Mouse (Mus musculus): Measurements from ENCODE around the gene Spag5.

Gene Spag5

DNA sequence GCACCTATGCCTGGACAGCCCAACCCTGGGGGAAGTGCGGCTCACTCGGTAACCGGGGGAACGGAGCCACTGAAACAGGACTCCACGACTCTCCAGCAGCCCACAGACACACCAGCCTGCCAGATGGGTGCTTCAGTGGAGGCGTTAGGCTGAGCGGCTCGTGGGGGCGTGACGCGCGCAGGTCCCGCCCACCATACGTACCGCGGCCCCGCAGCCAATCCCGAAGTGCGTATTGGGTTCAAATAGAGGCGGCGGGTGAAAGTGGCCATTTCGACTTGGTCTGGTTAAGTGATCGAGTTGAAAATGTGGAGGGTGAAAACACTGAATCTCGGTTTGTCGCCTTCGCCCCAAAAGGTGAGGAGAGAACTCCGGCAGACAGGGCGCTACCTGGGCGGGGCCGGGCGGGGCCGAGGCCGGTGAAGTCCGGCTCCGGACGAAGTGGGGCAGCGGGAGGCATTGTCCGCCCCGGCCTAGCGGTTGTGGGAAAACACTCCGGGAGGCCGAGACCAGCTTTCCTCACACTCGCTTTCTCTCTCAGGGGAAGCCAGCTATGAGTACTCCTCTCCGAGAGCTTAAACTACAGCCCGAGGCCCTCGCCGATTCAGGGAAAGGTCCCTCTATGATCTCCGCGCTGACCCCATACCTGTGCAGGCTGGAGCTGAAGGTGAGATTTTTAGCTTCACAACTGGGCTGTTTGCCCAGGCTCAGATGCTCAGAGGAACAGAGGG is at the start of gene Spag5:
Spag5 (plus strand) TSS at position 173 of the 728 bp plus-strand sequence.
- peak; percentile 90 to 91 for DNase-seq

DNA sequence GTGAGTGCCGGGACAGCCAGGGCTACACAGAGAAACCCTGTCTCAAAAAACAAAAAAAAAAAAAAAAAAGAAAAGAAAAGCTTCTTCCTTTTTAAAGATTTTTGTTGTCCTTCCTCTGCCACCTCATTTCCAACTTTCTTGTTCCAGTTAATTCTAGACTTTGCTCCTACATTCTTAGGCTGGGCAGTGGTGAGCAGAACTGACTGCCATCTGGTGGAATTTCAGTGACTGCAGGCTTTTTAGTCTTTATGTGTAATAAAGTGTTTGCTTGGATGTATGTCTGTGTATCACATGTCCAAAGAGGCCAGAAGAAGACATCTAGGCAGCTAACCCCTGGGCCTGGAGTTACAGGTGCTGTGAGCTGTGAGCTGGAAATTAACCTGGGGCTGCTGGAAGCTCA is 44.7 kb upstream of the Spag5 start:
- DNase-seq, result no peak

- no peak for DNase-seq
Observed at GRCm38 (mm10) chr11:78260489-78261258, 40.7 kb upstream of the Spag5 start.

- DNase-seq, result peak; percentile 96
Observed at GRCm38 (mm10) chr11:78261380-78262352, 39.7 kb upstream of the Spag5 start, which contains the start of gene 2610507B11Rik. Gene 2610507B11Rik (plus strand): TSS chr11:78261752.

DNA sequence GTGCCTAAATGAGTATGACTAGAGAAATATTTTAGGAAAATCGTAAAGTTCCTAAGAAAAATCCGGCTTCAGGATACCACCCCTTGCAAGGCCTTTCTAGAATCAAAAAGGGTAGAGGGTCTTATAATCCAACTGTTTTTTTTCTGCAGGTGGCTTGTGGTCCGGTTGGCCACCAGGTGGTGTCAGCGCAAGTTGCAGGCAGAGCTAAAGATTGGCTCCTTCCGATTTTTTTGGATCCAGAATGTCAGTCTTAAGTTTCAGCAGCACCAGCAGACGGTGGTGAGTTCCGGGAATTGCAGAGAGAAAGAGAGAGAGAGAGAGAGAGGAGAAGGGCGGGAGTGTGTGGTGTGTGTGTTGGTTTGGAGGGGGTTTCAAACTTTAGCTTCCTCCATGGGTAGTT is 38.8 kb upstream of the Spag5 start:
- DNase-seq, result peak; percentile 67 to 73

GRCm38 (mm10) chr11:78265571-78265970 is 35.8 kb upstream of the Spag5 start:
- no peak for DNase-seq

DNA sequence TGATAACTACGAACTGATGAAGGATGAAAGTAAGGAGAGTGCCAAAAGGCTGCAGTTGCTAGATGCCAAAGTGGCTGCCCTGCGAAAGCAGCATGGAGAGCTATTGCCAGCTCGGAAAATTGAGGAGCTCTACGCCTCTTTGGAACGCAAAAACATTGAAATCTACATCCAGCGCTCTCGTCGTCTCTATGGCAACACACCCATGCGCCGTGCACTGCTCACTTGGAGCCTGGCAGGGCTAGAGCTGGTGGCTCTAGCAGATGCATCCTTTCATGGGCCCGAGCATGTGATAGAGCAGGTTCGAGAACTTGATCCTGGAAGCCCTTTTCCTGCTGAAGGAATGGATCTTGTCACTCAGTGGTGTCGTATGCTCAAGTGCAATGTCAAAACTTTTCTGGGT is 29.3 kb upstream of the Spag5 start:
- no peak for DNase-seq

- DNase-seq, result no peak
Observed at GRCm38 (mm10) chr11:78275596-78275995, 25.7 kb upstream of the Spag5 start.

GRCm38 (mm10) chr11:78276169-78276568 is 25.2 kb upstream of the Spag5 start:
- peak in 1 of 2 experiments; percentile 20 for DNase-seq

DNA sequence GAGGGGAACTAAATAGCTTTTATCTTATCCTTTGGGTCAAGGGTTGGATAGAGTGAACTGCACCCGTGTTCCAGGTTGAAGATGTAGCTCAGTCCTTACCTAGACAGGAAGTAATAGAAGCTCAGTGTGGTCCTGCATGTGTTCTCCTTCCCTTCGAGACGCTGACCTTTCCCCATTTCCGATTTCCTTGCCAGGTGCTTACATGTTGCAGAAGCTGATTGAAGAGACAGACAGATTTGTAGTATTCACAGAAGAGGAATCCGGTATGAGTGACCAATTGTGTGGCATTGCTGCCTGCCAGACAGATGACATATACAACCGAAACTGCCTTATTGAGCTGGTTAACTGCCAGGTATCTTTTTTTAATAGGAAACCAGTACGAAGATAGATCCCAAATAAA is 22.5 kb upstream of the Spag5 start:
- no peak for DNase-seq

DNA sequence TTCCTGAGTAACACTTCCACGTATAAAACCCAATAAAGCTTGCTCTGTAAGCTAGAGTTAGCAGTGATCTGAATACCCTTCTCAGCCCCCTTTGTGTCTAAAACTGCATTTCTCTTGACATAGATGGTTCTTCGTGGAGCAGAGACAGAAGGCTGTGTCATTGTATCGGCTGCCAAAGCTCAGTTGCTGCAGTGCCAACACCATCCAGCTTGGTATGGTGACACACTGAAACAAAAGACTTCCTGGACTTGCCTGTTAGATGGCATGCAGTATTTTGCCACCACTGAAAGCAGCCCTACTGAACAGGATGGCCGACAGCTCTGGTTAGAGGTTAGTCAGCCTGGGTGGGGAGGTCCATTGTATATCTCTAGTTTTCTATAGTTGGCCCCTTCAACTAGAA is 21.7 kb upstream of the Spag5 start:
- no peak for DNase-seq

DNA sequence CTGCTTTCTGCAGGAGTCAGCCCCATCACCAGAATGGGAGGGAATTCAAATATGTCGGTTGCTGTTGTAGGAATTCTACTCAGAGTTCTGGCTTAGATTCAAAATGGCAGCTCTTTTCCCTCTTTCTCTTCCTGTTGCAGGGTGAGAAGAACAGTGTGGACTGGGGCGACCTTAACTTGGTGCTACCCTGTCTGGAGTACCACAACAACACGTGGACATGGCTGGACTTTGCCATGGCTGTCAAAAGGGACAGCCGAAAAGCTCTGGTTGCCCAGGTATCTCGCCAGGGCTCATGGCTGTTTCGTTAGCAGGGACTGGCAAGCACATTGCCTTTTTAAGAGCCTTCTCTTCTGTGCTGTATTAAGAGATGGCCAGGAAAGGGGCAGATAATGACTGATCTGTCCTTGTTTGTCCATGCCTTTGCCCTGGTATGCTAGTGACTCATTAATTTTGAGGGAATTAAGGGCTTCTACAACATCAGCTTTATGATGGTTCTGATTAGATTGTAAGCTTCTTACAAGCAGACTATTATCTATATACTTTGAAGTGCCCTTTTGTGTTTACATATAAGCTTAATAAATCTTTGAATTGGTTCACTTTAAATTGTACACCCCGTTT is 12.1 kb upstream of the Spag5 start:
- DNase-seq, result no peak

DNA sequence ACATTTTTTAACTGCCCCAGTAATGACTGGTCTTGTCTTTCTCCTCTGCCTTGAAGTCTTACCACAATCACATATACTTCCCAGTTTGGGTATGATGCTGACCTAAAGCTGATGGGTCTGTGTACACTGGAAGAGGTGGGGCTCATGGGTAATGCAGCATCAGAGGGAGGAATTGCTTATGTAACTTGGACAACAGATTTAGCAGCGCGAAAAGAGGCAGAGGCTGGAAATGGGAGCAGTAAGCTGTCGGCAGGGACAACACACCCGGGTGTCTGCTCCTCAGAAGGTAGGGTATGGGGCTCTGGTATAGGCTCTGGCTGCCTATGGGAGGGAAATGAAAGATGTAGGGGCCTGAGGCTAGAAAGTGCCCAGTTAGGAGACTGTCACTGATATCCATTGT is 10.7 kb upstream of the Spag5 start, which contains the start of gene BC030499:
BC030499 (plus strand) TSS at position 188 of the 400 bp plus-strand sequence.
- DNase-seq, result no peak

GRCm38 (mm10) chr11:78294585-78294984 is 6.7 kb upstream of the Spag5 start:
- DNase-seq, result no peak

DNA sequence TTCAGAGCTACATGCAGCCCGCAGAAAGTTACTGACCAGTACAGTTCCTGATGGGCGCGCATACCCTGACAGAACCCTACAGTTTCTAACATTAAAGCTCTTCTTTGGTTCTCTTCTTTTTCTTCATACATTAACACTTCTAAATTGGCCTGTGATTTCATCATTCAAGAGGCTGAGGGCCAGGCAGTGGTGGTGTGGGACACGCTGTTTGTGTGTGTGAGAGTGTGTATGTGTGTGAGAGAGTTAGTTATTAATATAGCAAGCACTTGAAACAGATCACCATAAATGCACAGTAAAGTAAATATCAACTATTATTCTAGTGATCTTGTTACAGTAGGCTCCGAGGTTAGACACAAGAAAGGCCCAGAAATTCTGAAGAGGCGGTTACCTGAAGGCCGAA is 412 bp upstream of the Spag5 start:
- no peak for DNase-seq

- DNase-seq, result no peak
Observed at GRCm38 (mm10) chr11:78305272-78305671, 3.9 kb downstream of the Spag5 start.

DNA sequence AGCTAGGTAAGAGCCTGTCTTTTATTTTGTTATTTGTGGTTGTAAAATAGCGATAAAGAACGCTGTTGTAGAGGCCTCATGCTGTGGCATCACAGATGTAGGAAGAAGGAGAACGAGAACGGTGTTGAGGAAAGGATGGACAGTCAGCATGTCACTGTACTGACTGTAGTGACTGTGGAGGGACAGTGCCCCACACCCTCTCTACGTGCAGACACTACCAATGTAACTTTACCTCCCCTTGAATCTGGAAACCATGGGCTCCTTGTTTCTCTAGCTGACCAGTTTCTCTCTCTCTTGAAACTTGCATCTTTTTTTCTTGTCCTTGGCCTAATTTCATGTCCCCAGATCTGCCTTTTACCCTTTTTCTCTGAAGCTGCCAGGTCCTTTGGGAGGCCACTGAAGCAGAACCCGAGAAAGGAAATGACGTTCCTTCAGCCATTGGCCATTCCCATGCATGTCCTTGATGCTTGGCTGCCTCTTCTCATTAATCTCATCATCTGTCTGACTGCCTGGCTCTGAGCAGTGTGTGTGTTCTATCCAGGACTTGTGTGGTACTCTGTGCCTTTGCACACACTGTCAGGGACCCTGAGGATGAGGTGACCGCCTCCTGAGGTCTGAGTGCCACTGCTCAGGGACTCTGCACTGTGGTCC is 9.7 kb downstream of the Spag5 start:
- no peak for DNase-seq

GRCm38 (mm10) chr11:78313662-78314061 is 12.3 kb downstream of the Spag5 start:
- no peak for DNase-seq

DNA sequence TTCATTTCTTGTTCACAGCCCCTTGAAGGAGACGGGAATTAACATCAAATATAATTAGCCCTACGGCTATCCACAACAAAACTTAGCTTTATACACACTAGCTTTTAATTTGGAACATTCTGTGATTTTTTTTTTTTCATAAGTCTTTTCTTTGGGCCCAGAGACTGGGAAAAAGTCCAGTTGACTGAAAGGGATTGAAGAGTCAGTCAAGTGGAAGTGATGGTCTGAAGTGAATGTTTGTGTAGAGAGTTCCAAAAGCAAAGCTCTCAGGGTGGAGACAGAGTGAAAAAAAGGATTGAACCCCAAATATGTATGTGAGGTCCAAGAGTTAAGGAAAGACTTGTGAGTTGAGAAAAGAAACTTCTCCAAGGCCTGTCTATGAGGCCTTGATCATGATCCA is 17.1 kb downstream of the Spag5 start:
- DNase-seq, result no peak

- peak; percentile 11 to 38 for DNase-seq
Observed at GRCm38 (mm10) chr11:78322076-78322831, 20.9 kb downstream of the Spag5 start.

GRCm38 (mm10) chr11:78322860-78323259 is 21.5 kb downstream of the Spag5 start, which contains the start of gene Aldoc:
Gene Aldoc (plus strand): TSS chr11:78322968.
- DNase-seq, result peak; percentile 78 to 83

Measured in cerebellum, postnatal 14 days (tissue).